Mouse (Mus musculus) C2C12 (cell line): ENCODE results near the gene Ctrc.

Source experiments
- CTCF ChIP-seq: IDR thresholded peaks from one replicate; pipeline ENCODE4 v1.5.1; 2011; ENCODE audit not compliant: control insufficient read depth, insufficient read depth, insufficient read length
- FOSL1 ChIP-seq: IDR thresholded peaks from one replicate; pipeline ENCODE4 v1.8.0; 2011; ENCODE audit warnings: mild to moderate bottlenecking, low read length; ENCODE audit not compliant: poor library complexity, insufficient read depth, severe bottlenecking

DNA sequence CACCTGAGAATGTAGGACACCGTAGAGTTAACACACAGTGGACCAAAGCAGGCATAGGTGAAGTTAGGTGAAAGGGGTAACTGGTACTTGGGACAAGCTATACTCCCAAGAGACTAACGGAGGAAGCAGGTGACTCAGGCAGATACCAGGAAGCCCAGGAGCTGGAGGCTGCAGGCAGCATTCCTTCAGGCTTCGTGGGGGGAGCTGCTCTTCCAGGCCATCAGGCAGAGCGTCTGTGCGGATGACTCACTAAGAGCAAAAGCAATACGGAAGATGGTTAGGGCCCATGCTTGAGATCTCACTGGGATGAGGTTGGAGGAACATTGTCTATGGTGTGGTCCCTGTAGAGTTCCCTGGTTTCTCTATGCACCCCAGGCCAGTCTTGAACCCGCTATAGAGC, 36.7 kb upstream of the Ctrc start:
- TF ChIP-seq FOSL1: no peak
- no peak for TF ChIP-seq CTCF
